Mouse (Mus musculus) layer of hippocampus, postnatal 14 days (tissue): ENCODE measurements around the gene Zfp830. TPM values are rescaled to one million over a fixed set of nuclear protein-coding genes. Genes with fewer than 3 reads are reported as not detected.

Experiments
- total RNA-seq, 2 experiments: library from RNA; stranded (reverse); gene quantifications; 2 replicates each; pipeline ENCODE4 v1.2.3; 2021

The Zfp830 gene
- total RNA-seq, 2 experiments from 2014 or later: 14.6 to 17.1 TPM

Other genes starting within 250 kb of the Zfp830 start
- under 1 TPM in 1 of 2 experiments, not detected in 1; 0.78 TPM for gene Cct6b, start within 50 bp of the Zfp830 start, total RNA-seq
- 10 to 100 TPM; 27.1 to 27.8 TPM for gene Lig3, start 16.8 kb downstream of the Zfp830 start, total RNA-seq
- gene Rffl, start 106.9 kb downstream of the Zfp830 start, total RNA-seq: 10 to 100 TPM; 11.0 to 11.7 TPM
- gene Rad51d, start 126.3 kb downstream of the Zfp830 start, total RNA-seq: 10 to 100 TPM; 12.5 to 13.2 TPM
- not detected for gene Fndc8, start 127.8 kb downstream of the Zfp830 start, total RNA-seq
- 10 to 100 TPM; 34.4 to 35.1 TPM for gene Nle1, start 144.1 kb downstream of the Zfp830 start, total RNA-seq
- gene Unc45b, start 146.2 kb downstream of the Zfp830 start, total RNA-seq: 1 to 10 TPM; 4.0 to 5.8 TPM
- gene Slfn5, start 187.0 kb downstream of the Zfp830 start, total RNA-seq: 1 to 10 TPM; 3.2 to 4.6 TPM
- under 1 TPM; 0.72 to 0.81 TPM for gene Slfn9, start 227.5 kb downstream of the Zfp830 start, total RNA-seq